Mouse (Mus musculus) kidney, adult 2 months (tissue): Measurements from ENCODE around the gene Aggf1. TPM values are rescaled to one million over a fixed set of nuclear protein-coding genes. Genes with fewer than 3 reads are reported as not detected.
A peak's percentile ranks its signal among the peaks of the same experiment; 100 is the strongest.

Source experiments
- DNase-seq: peaks from one replicate; pipeline ENCODE4 v3.0.0; 2021
- H3K27ac ChIP-seq: fragments of 200-500 bp; 2 replicates; pipeline ENCODE4 v1.5.1; 2012; ENCODE audit warnings: low read depth, low read length, control low read depth, inconsistent platforms; ENCODE audit not compliant: insufficient read depth
- H3K27me3 ChIP-seq: fragments of 200-500 bp; replicated peaks from 2 replicates; pipeline ENCODE4 v1.6.1; 2012; ENCODE audit warnings: mild to moderate bottlenecking, moderate library complexity, low read length, inconsistent platforms; ENCODE audit not compliant: control insufficient read depth, insufficient read depth
- H3K36me3 ChIP-seq: fragments of 200-500 bp; 2 replicates; pipeline ENCODE4 v1.6.1; 2012; ENCODE audit warnings: mild to moderate bottlenecking, moderate library complexity, low read length, inconsistent platforms; ENCODE audit not compliant: control insufficient read depth, insufficient read depth
- H3K4me1 ChIP-seq: fragments of 200-500 bp; 2 replicates; pipeline ENCODE4 v1.6.1; 2011; ENCODE audit warnings: low read length; ENCODE audit not compliant: control insufficient read depth, insufficient read depth
- H3K4me3 ChIP-seq: fragments of 200-500 bp; 2 replicates; pipeline ENCODE4 v1.5.1; 2011; ENCODE audit warnings: mild to moderate bottlenecking, low read depth, low read length, control low read depth; ENCODE audit not compliant: insufficient read depth
- CTCF ChIP-seq: fragments of 200-500 bp; conservative IDR thresholded peaks from 2 replicates; pipeline ENCODE4 v1.5.1; 2011; ENCODE audit warnings: low read depth, mild to moderate bottlenecking, control low read depth, low read length, moderate library complexity, mixed read lengths; ENCODE audit not compliant: insufficient read depth, insufficient read length
- POLR2A ChIP-seq: fragments of 200-500 bp; IDR thresholded peaks from one replicate; pipeline ENCODE4 v1.6.1; 2011; ENCODE audit warnings: low read depth, low read length, control low read depth
- WGBS: fragments of 180-500 bp; shearing (Covaris S2); methylation state at CpG from one replicate; pipeline ENCODE4 v1.1.7; 2018; 5-methylcytosine and 5-hydroxymethylcytosine counted together
- polyA plus RNA-seq: library from polyadenylated mRNA; depleted of rRNA; stranded (reverse); fragments of >200 nt; gene quantifications from 2 replicates; pipeline ENCODE4 v1.2.3, GENCODE M21; 2012; rRNA removed

The Aggf1 gene
- polyA plus RNA-seq: 14.6 and 15.4 TPM in 2 replicates

- H3K4me3 ChIP-seq: peak within 1 kb of the TSS; percentile 75
- peaks cover 1% of the 10 kb centered on the region; the same call in 1 of the 2 replicates for H3K36me3 ChIP-seq
- H3K27me3 ChIP-seq: no peaks in the 10 kb centered on the region
- DNase-seq: peak; percentile 97
- peaks cover 10% of the 10 kb centered on the region; the same call in 1 of the 2 replicates for H3K4me1 ChIP-seq
- WGBS: under 1% methylated on average over 86 of the region's 86 CpGs
- H3K27ac ChIP-seq: peak within 1 kb of the TSS; percentile 91
- TF ChIP-seq CTCF (no peak), POLR2A (peak; percentile 8)
Measured at GRCm38 (mm10) chr13:95374701-95375553, at the start of gene Aggf1. TSS of gene Aggf1 (minus strand) at chr13:95375352.

- no peak for TF ChIP-seq POLR2A
- TF ChIP-seq CTCF: no peak
- Histone ChIP-seq H3K36me3 (no peaks in the 10 kb centered on the region), H3K4me1 (no peaks in the 10 kb centered on the region), H3K4me3 (no peak overlapping the region), H3K27ac (no peak overlapping the region), H3K27me3 (no peaks in the 10 kb centered on the region; the same call in 1 of the 2 replicates)
- DNase-seq: no peak
- WGBS: 70% methylated on average over 7 of the region's 7 CpGs
Measured at GRCm38 (mm10) chr13:95424932-95425331, 49.8 kb upstream of the Aggf1 start.

DNA sequence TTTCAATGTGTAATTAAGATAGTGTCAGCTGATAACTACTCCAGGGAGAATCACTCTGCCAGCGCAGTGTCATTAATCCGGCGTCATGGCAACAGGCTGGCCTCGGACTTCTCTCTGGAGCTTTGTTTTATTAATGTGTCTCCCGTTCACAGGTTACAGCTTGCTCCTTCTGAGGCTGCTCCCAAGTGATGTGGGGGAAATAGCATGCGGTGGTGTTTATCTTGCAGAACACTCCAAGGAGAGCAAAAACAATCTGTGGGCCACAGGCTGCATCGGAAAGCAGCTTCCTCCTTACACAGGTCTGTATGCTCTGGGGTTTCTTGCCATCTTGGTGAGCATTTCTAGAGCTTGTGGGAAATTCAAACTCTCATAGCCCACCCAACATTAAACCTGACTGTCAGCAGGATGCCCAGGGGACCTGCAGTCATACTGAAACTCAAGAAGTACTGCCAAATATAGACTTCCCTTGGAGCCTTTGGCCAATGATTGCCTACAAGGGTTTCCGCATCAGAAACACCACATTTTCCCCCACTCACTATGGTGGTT, 44.1 kb upstream of the Aggf1 start:
- no peak for DNase-seq
- TF ChIP-seq POLR2A (no peak), CTCF (no peak)
- WGBS: 21% methylated on average over 8 of the region's 8 CpGs
- Histone ChIP-seq H3K4me1 (no peaks in the 10 kb centered on the region), H3K27me3 (no peaks in the 10 kb centered on the region), H3K27ac (no peak overlapping the region), H3K36me3 (no peaks in the 10 kb centered on the region), H3K4me3 (no peak overlapping the region)

GRCm38 (mm10) chr13:95418575-95419203, 43.5 kb upstream of the Aggf1 start:
- no peak for TF ChIP-seq POLR2A
- no peak for TF ChIP-seq CTCF
- Histone ChIP-seq H3K36me3 (no peaks in the 10 kb centered on the region), H3K27me3 (no peaks in the 10 kb centered on the region), H3K4me1 (no peaks in the 10 kb centered on the region), H3K27ac (no peak overlapping the region), H3K4me3 (no peak overlapping the region)
- DNase-seq: no peak
- 58% methylated on average over 6 of the region's 6 CpGs for WGBS

DNA sequence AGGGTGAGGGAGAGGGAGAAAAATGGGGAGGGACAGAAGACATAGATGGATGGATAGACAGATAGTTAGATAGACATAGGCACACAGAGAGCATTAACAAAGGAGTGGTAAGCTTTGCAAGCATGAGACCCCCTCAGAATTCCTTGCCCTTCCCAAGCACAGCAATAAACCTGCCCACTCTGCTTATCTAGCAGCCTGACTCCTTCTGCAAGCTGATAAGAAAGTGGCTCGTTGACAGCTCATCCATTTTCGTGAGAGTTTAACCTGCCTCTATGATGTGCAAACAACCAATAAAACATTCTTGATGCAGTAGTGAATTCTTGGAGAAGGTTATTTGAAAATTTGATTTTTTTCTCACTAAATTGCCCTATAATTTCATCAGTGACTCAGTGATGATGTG, 37.1 kb upstream of the Aggf1 start:
- TF ChIP-seq CTCF (no peak), POLR2A (no peak)
- 40% methylated on average over 2 of the region's 2 CpGs for WGBS

GRCm38 (mm10) chr13:95393242-95393641, 18.1 kb upstream of the Aggf1 start:
- WGBS: 92% methylated on average over 7 of the region's 7 CpGs
- TF ChIP-seq CTCF: no peak
- no peak for TF ChIP-seq POLR2A
- no peaks in the 10 kb centered on the region for H3K27me3 ChIP-seq
- H3K36me3 ChIP-seq: no peaks in the 10 kb centered on the region
- H3K4me3 ChIP-seq: no peak overlapping the region
- no peaks in the 10 kb centered on the region for H3K4me1 ChIP-seq
- H3K27ac ChIP-seq: no peak overlapping the region
- no peak for DNase-seq

More for the DNA sequence above, 37.1 kb upstream of the Aggf1 start:
- no peak for DNase-seq
- Histone ChIP-seq H3K4me3 (no peak overlapping the region), H3K4me1 (no peaks in the 10 kb centered on the region), H3K27me3 (0 out of 2 replicates have a peak, but pooled peaks cover 1% of the 10 kb centered on the region), H3K27ac (no peak overlapping the region), H3K36me3 (no peaks in the 10 kb centered on the region)
